Mouse (Mus musculus): ENCODE measurements around the gene Tenm2.

Tenm2 gene

DNA sequence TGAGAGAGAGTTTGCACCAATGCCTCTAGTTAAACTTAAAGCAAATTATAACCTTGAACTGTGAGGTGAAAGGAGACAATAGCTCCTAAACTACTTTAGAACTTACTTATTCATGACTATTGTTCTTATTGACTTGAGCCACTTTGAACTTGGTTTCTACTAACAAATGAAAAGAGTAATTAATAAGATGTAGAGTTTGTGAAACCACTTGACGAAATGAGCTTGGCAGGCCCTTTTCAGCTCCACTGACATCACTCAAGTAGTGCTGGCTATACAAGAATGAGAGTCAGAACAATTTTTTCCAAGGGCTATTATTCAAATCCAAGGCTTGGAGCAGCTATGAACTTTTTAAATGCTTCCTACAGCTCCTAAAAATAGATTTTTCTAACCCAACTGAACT lies 643.3 kb downstream of the Tenm2 start:
- DNase-seq (ENCODE audit: low read depth, low spot score): no peak

GRCm38 (mm10) chr11:36566146-36566545 lies 669.6 kb downstream of the Tenm2 start:
- DNase-seq (ENCODE audit: low read depth, low spot score): no peak

- no peak for DNase-seq (ENCODE audit: low read depth, low spot score)
These were observed 672.9 kb downstream of the Tenm2 start for GRCm38 (mm10) chr11:36562851-36563250.

DNA sequence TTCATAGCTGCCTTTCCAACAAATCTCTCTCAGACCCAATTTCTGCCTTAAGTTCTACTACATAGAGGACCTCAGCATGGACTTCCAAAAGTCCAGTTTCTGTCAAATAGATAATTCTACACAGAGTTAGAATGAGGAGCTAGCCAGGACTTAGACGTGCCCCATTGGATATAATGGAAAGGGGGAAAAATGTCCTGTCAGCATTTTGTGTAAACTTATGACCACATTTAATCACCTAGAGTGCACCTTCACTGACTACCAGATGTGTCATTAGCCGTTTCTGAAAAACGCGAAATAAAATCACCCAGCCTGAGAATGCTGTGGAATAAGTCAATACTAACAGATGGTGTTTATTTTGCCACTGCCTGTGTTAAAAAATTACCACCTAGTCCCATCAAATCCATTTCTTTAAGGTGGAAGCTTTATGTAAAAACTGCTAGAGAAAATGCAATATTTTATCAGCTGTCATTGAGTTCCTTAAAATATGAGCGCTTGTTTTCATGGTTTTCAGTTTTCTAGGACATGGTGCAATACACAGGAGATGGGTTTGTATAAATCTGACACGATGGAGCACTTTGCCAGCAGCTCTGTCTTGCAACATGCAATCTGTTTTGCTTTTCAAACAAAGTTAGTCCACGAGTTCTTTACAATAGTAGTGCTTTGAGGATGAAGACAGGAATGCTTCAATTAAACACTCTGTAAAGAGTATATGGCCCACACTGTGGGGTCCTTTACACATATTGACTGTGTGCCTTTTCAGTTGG lies 674.8 kb downstream of the Tenm2 start:
- no peak for DNase-seq (ENCODE audit: low read depth, low spot score)

DNA sequence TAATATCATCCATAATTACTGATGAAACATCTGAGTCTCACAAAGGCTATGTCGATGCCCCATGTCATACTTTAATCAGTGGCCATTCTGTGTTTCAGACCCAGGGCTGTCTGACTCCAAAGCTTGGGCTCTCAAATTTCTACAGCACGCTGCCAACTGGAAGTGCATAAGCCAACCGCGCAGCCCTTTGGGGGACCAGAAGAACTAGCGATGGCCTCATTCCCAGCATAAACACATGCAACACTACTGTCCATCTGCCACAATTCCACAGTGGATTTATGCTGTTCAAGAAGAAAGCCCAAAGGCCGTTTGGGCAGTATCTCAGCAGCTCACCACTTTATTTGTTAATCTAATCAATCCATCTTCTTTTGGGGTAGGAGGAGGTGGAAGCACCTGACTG lies 678.4 kb downstream of the Tenm2 start:
- DNase-seq (ENCODE audit: low read depth, low spot score): no peak

GRCm38 (mm10) chr11:36553286-36553685 lies 682.5 kb downstream of the Tenm2 start:
- no peak for DNase-seq (ENCODE audit: low read depth, low spot score)

- no peak for DNase-seq (ENCODE audit: low read depth, low spot score)
These were observed 685.1 kb downstream of the Tenm2 start for GRCm38 (mm10) chr11:36550649-36551048.

- DNase-seq (ENCODE audit: low read depth, low spot score): no peak
These were observed 686.2 kb downstream of the Tenm2 start for GRCm38 (mm10) chr11:36549398-36550139.

- DNase-seq (ENCODE audit: low read depth, low spot score): no peak
These were observed 687.6 kb downstream of the Tenm2 start for GRCm38 (mm10) chr11:36548139-36548538.

DNA sequence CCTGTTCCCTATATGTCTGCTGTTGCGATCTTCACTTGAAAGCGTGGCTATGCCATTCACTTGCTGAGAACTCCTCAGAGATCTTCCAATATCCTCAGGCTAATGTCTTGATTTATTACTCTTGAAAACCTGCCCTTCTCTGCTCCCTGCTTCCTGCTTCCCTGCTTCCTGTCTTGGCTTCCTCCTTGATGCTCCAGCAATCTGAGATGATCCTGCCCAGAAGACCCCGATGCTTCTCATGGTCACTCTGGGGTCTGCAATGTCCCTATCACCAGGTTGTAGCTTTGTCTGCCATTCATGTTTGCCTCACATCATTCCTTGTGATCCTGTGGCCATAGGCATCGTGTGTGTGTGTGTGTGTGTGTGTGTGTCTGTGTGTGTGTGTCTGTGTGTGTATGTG lies 697.6 kb downstream of the Tenm2 start:
- no peak for DNase-seq (ENCODE audit: low read depth, low spot score)

- DNase-seq (ENCODE audit: low read depth, low spot score): no peak
These were observed 698.1 kb downstream of the Tenm2 start for GRCm38 (mm10) chr11:36537573-36538133.

GRCm38 (mm10) chr11:36535591-36535990 lies 700.2 kb downstream of the Tenm2 start:
- no peak for DNase-seq (ENCODE audit: low read depth, low spot score)

GRCm38 (mm10) chr11:36531614-36532013 lies 704.1 kb downstream of the Tenm2 start:
- no peak for DNase-seq (ENCODE audit: low read depth, low spot score)

GRCm38 (mm10) chr11:36527509-36527908 lies 708.3 kb downstream of the Tenm2 start:
- no peak for DNase-seq (ENCODE audit: low read depth, low spot score)

GRCm38 (mm10) chr11:36526381-36526780 lies 709.4 kb downstream of the Tenm2 start:
- DNase-seq (ENCODE audit: low read depth, low spot score): no peak

DNA sequence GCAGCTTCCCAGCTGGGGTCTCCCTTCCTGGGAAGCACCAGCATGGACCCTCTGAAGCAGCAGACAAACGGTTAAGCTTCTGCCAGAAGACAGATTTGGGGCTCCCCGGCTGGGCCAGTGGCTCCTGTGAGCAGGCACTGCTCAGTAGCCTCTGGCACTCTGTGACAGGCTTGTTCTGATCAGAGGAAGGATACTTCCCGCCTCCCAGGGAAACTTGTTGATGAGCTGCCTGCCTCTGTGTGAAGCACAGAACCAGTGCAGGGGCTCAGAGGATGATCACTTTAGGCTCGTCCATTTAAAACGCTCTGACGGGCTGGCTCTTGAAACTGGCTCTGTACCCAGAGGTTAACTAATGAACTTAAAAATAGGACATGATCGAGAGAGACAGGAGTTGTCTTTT lies 723.3 kb downstream of the Tenm2 start:
- DNase-seq (ENCODE audit: low read depth, low spot score): no peak

DNA sequence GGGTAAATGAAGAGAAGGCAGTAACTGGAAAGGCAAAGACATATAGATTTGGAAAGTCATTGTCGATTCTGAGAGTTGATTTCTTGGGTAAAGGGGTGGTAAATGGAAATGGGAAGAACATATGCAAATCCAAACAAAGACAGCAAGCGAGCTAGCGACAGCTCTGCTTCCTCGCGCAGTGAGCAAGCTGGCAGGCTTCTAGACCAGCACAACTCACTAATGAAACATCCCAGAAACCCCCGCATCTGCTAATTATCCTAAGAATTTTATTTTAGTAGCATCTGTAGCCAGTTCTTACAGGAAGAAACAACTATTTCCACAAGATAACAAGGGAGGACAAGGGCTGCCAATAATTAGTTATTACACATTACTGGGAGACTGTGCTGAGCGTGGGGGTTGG lies 727.5 kb downstream of the Tenm2 start:
- DNase-seq (ENCODE audit: low read depth, low spot score): no peak

GRCm38 (mm10) chr11:36494898-36495548 lies 740.7 kb downstream of the Tenm2 start:
- DNase-seq (ENCODE audit: low read depth, low spot score): no peak

DNA sequence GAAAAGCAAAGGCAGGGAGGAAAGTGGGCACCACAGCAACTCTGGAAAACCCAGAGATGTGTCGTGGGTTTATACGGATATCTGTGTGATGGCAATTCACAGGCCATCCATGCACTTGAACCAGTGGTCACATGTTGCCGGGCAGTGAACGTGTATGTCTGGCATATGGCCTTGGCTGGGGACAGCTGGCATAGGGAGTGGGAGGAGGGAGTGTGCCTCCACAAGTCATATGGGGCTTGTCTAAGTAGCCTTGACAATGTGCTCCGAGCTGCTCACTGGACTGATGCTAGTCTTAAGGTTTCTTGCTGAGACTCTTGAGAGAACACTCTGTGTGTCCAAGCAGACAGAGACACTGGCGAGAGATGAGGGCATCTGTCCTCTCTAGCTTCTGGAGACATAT lies 743.5 kb downstream of the Tenm2 start:
- DNase-seq (ENCODE audit: low read depth, low spot score): peak; percentile 3

GRCm38 (mm10) chr11:36490085-36490484 lies 745.7 kb downstream of the Tenm2 start:
- no peak for DNase-seq (ENCODE audit: low read depth, low spot score)

- no peak for DNase-seq (ENCODE audit: low read depth, low spot score)
These were observed 747.1 kb downstream of the Tenm2 start for GRCm38 (mm10) chr11:36488666-36489065.

DNA sequence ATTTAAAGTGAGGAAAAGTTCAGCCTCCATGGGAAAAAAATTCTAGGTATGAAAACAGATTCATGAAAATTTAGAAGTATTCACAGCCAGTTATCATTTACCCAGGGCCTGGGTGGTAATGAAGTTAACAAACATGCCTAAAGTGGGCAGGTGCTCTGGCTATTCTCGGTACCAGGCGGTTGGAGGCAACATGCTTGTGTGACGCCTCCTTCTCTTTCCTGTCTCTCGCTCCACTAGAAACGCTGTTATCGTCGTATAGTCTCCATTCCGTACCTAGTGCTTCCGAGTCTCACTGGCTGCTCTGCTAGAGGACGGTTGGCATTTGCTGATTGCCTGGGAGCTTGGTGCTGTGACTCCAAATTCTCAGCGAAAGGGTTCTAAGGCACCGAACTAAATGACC lies 749.7 kb downstream of the Tenm2 start:
- DNase-seq (ENCODE audit: low read depth, low spot score): no peak
